Mouse (Mus musculus): ENCODE data around the gene Naip1. TPM values are rescaled to one million over a fixed set of nuclear protein-coding genes. Genes with fewer than 3 reads are reported as not detected.
A peak's percentile ranks its signal among the peaks of the same experiment; 100 is the strongest.

The Naip1 gene
- total and polyA plus RNA-seq, 2 experiments from 2014 or later: 0.06 TPM; not detected in 1

DNA sequence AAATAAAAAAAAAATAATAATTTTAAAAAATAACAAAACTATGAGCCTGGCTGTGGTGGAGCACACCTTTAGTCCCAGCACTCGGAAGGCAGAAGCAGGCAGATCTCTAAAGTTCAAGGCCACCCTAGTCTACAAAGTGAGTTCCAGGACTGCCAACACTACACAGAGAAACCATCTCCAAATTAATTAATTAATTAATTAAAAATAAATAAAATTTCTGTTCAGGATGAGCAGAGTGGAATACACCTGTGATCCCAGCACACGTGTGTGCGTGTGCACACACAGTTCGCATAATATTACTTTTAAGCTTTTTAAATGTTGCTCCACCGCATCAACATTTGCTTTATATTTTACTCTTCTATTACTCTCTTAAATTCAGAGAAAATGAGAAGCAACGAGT is 39.0 kb upstream of the Naip1 start:
- Histone ChIP-seq H3K4me3 (ENCODE audit: low read depth, low read length) (peak overlapping the region; percentile 94), H3K4me2 (ENCODE audit: low read depth, low read length, poor library complexity, severe bottlenecking) (peak overlapping the region; percentile 76), H3K9me3 (ENCODE audit: low read length) (no peaks in the 10 kb centered on the region), H3K27ac (ENCODE audit: low read depth, low read length) (no peak overlapping the region), H3K27me3 (ENCODE audit: insufficient read depth, low read length) (no peaks in the 10 kb centered on the region), H3K9ac (replicated peaks; ENCODE audit: low read length, poor library complexity, severe bottlenecking) (peak overlapping the region; percentile 79), H3K36me3 (ENCODE audit: insufficient read depth, low read length) (peaks cover 16% of the 10 kb centered on the region; the same call in 1 of the 2 replicates), H3K4me1 (ENCODE audit: insufficient read depth, low read length) (no peaks in the 10 kb centered on the region)
- ATAC-seq (ENCODE audit: low FRiP score) (peak; percentile 13; the same call in 1 of the 2 replicates), DNase-seq (ENCODE audit: low spot score) (no peak)
- no peak for TF ChIP-seq CTCF (IDR thresholded peaks at IDR 0.05)
- WGBS: 18% methylated on average over 6 of the region's 6 CpGs

DNA sequence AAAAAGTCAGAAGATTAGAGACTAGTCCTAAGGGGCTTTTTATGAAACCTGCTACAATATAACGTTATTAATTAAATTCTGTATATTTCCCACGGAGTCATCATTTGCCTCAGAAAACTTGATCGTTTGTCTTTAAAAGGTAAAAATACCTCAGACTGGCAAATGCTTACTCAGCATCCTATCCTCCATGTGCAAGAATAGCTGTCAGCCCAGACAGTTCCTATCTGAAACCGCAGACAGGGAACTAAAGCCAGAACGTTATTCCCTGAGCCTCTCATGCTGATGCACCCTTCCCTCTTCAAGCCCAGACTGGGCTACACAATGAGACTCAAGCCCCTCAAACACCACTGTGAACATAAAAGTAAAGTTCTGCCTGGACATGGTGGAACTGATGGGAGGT is 37.8 kb upstream of the Naip1 start:
- Histone ChIP-seq H3K27me3 (ENCODE audit: insufficient read depth, low read length) (no peaks in the 10 kb centered on the region), H3K4me1 (ENCODE audit: insufficient read depth, low read length) (no peaks in the 10 kb centered on the region), H3K9ac (replicated peaks; ENCODE audit: low read length, poor library complexity, severe bottlenecking) (0 out of 2 replicates have a peak overlapping the region, but pooled peaks have one; percentile 13), H3K4me2 (ENCODE audit: low read depth, low read length, poor library complexity, severe bottlenecking) (no peak overlapping the region), H3K4me3 (ENCODE audit: low read depth, low read length) (no peak overlapping the region), H3K9me3 (ENCODE audit: low read length) (no peaks in the 10 kb centered on the region), H3K27ac (ENCODE audit: low read depth, low read length) (no peak overlapping the region), H3K36me3 (ENCODE audit: insufficient read depth, low read length) (peaks cover 19% of the 10 kb centered on the region; the same call in 1 of the 2 replicates)
- no peak for DNase-seq (ENCODE audit: low spot score)
- ATAC-seq (ENCODE audit: low FRiP score): no peak
- WGBS: 87% methylated on average over 5 of the region's 5 CpGs
- no peak for TF ChIP-seq CTCF (IDR thresholded peaks at IDR 0.05)

GRCm38 (mm10) chr13:100483610-100484009 is 30.9 kb upstream of the Naip1 start:
- TF ChIP-seq CTCF (IDR thresholded peaks at IDR 0.05): no peak
- DNase-seq (ENCODE audit: low spot score) (no peak), ATAC-seq (ENCODE audit: low FRiP score) (no peak)
- 98% methylated on average over 7 of the region's 7 CpGs for WGBS
- Histone ChIP-seq H3K27me3 (ENCODE audit: insufficient read depth, low read length) (no peaks in the 10 kb centered on the region), H3K36me3 (ENCODE audit: insufficient read depth, low read length) (peaks cover 45% of the 10 kb centered on the region), H3K4me1 (ENCODE audit: insufficient read depth, low read length) (no peaks in the 10 kb centered on the region), H3K27ac (ENCODE audit: low read depth, low read length) (no peak overlapping the region), H3K4me3 (ENCODE audit: low read depth, low read length) (no peak overlapping the region), H3K4me2 (ENCODE audit: low read depth, low read length, poor library complexity, severe bottlenecking) (no peak overlapping the region), H3K9ac (replicated peaks; ENCODE audit: low read length, poor library complexity, severe bottlenecking) (no peak overlapping the region), H3K9me3 (ENCODE audit: low read length) (no peaks in the 10 kb centered on the region)

GRCm38 (mm10) chr13:100463527-100464222 is 11.0 kb upstream of the Naip1 start:
- no peaks in the 10 kb centered on the region for H3K27me3 ChIP-seq (ENCODE audit: insufficient read depth, low read length)
- no peak overlapping the region for H3K4me3 ChIP-seq (ENCODE audit: low read depth, low read length)
- 96% methylated on average over 2 of the region's 2 CpGs for WGBS
- H3K9ac ChIP-seq (replicated peaks; ENCODE audit: low read length, poor library complexity, severe bottlenecking): no peak overlapping the region
- no peak overlapping the region for H3K27ac ChIP-seq (ENCODE audit: low read depth, low read length)
- peaks cover 37% of the 10 kb centered on the region for H3K36me3 ChIP-seq (ENCODE audit: insufficient read depth, low read length)
- H3K4me2 ChIP-seq (ENCODE audit: low read depth, low read length, poor library complexity, severe bottlenecking): no peak overlapping the region
- ATAC-seq (ENCODE audit: low FRiP score) (no peak), DNase-seq (ENCODE audit: low spot score) (no peak)
- no peak for TF ChIP-seq CTCF (IDR thresholded peaks at IDR 0.05)
- H3K9me3 ChIP-seq (ENCODE audit: low read length): no peaks in the 10 kb centered on the region
- H3K4me1 ChIP-seq (ENCODE audit: insufficient read depth, low read length): no peaks in the 10 kb centered on the region

GRCm38 (mm10) chr13:100461336-100461735 is 8.7 kb upstream of the Naip1 start:
- no peak overlapping the region for H3K4me2 ChIP-seq (ENCODE audit: low read depth, low read length, poor library complexity, severe bottlenecking)
- H3K4me1 ChIP-seq (ENCODE audit: insufficient read depth, low read length): no peaks in the 10 kb centered on the region
- peaks cover 18% of the 10 kb centered on the region for H3K36me3 ChIP-seq (ENCODE audit: insufficient read depth, low read length)
- no peaks in the 10 kb centered on the region for H3K27me3 ChIP-seq (ENCODE audit: insufficient read depth, low read length)
- H3K9ac ChIP-seq (replicated peaks; ENCODE audit: low read length, poor library complexity, severe bottlenecking): no peak overlapping the region
- no peak overlapping the region for H3K4me3 ChIP-seq (ENCODE audit: low read depth, low read length)
- TF ChIP-seq CTCF (IDR thresholded peaks at IDR 0.05): no peak
- WGBS: 86% methylated on average over 3 of the region's 3 CpGs
- H3K27ac ChIP-seq (ENCODE audit: low read depth, low read length): no peak overlapping the region
- ATAC-seq (ENCODE audit: low FRiP score) (no peak), DNase-seq (ENCODE audit: low spot score) (no peak)
- H3K9me3 ChIP-seq (ENCODE audit: low read length): no peaks in the 10 kb centered on the region

- no peak overlapping the region for H3K27ac ChIP-seq (ENCODE audit: low read depth, low read length)
- no peak overlapping the region for H3K4me3 ChIP-seq (ENCODE audit: low read depth, low read length)
- DNase-seq (ENCODE audit: low spot score) (no peak), ATAC-seq (ENCODE audit: low FRiP score) (no peak)
- no peaks in the 10 kb centered on the region for H3K27me3 ChIP-seq (ENCODE audit: insufficient read depth, low read length)
- H3K36me3 ChIP-seq (ENCODE audit: insufficient read depth, low read length): no peaks in the 10 kb centered on the region
- no peak overlapping the region for H3K9ac ChIP-seq (replicated peaks; ENCODE audit: low read length, poor library complexity, severe bottlenecking)
- H3K4me2 ChIP-seq (ENCODE audit: low read depth, low read length, poor library complexity, severe bottlenecking): no peak overlapping the region
- TF ChIP-seq CTCF (IDR thresholded peaks at IDR 0.05): no peak
- H3K9me3 ChIP-seq (ENCODE audit: low read length): no peaks in the 10 kb centered on the region
- 77% methylated on average over 1 of the region's 1 CpGs for WGBS
- no peaks in the 10 kb centered on the region for H3K4me1 ChIP-seq (ENCODE audit: insufficient read depth, low read length)
These were observed 3.2 kb downstream of the Naip1 start for GRCm38 (mm10) chr13:100449495-100449894.

Data from midbrain, postnatal 0 days (tissue).